Mouse (Mus musculus): Measurements from ENCODE around the gene BC016579. TPM values are rescaled to one million over a fixed set of nuclear protein-coding genes. Genes with fewer than 3 reads are reported as not detected.

BC016579 gene
- polyA plus RNA-seq, 1 experiment: 0.47 TPM

GRCm38 (mm10) chr16:45641301-45641700 lies 12.6 kb downstream of the BC016579 start:
- no peak for DNase-seq
- WGBS: 50% methylated on average over 3 of the region's 3 CpGs
- TF ChIP-seq POLR2A (IDR thresholded peaks at IDR 0.05; ENCODE audit: borderline replicate concordance, insufficient read depth, low read length) (no peak), CTCF (IDR thresholded peaks at IDR 0.05; ENCODE audit: borderline replicate concordance, insufficient read depth, low read depth, low read length) (no peak)

GRCm38 (mm10) chr16:45640070-45640762 lies 13.7 kb downstream of the BC016579 start:
- no peak overlapping the region for H3K4me3 ChIP-seq (replicated peaks; ENCODE audit: insufficient read depth, low read depth, low read length)
- no peaks in the 10 kb centered on the region; the same call in 1 of the 2 replicates for H3K4me1 ChIP-seq (ENCODE audit: control insufficient read depth, insufficient read depth, low read length)
- no peaks in the 10 kb centered on the region for H3K27me3 ChIP-seq (ENCODE audit: control insufficient read depth, insufficient read depth, low read length)
- 86% methylated on average over 10 of the region's 10 CpGs for WGBS
- no peak overlapping the region for H3K27ac ChIP-seq (ENCODE audit: insufficient read depth, low read length)
- no peak for DNase-seq
- no peak for TF ChIP-seq CTCF (IDR thresholded peaks at IDR 0.05; ENCODE audit: borderline replicate concordance, insufficient read depth, low read depth, low read length)

More at GRCm38 (mm10) chr16:45641301-45641700, 12.6 kb downstream of the BC016579 start:
- Histone ChIP-seq H3K4me1 (ENCODE audit: control insufficient read depth, insufficient read depth, low read length) (no peaks in the 10 kb centered on the region; the same call in 1 of the 2 replicates), H3K27ac (ENCODE audit: insufficient read depth, low read length) (no peak overlapping the region), H3K27me3 (ENCODE audit: control insufficient read depth, insufficient read depth, low read length) (no peaks in the 10 kb centered on the region), H3K4me3 (replicated peaks; ENCODE audit: insufficient read depth, low read depth, low read length) (no peak overlapping the region)

- TF ChIP-seq POLR2A (IDR thresholded peaks at IDR 0.05; ENCODE audit: borderline replicate concordance, insufficient read depth, low read length): no peak
- TF ChIP-seq CTCF (IDR thresholded peaks at IDR 0.05; ENCODE audit: borderline replicate concordance, insufficient read depth, low read depth, low read length): no peak
- H3K4me3 ChIP-seq (replicated peaks; ENCODE audit: insufficient read depth, low read depth, low read length): no peak overlapping the region
- no peak for DNase-seq
- H3K4me1 ChIP-seq (ENCODE audit: control insufficient read depth, insufficient read depth, low read length): no peaks in the 10 kb centered on the region
- no peaks in the 10 kb centered on the region for H3K27me3 ChIP-seq (ENCODE audit: control insufficient read depth, insufficient read depth, low read length)
- WGBS: 88% methylated on average over 2 of the region's 2 CpGs
- H3K27ac ChIP-seq (ENCODE audit: insufficient read depth, low read length): no peak overlapping the region
These were observed 18.0 kb downstream of the BC016579 start for GRCm38 (mm10) chr16:45635826-45636225.

- no peak overlapping the region for H3K4me3 ChIP-seq (replicated peaks; ENCODE audit: insufficient read depth, low read depth, low read length)
- H3K27ac ChIP-seq (ENCODE audit: insufficient read depth, low read length): no peak overlapping the region
- no peaks in the 10 kb centered on the region for H3K4me1 ChIP-seq (ENCODE audit: control insufficient read depth, insufficient read depth, low read length)
- 85% methylated on average over 4 of the region's 4 CpGs for WGBS
- DNase-seq: no peak
- H3K27me3 ChIP-seq (ENCODE audit: control insufficient read depth, insufficient read depth, low read length): no peaks in the 10 kb centered on the region
- TF ChIP-seq POLR2A (IDR thresholded peaks at IDR 0.05; ENCODE audit: borderline replicate concordance, insufficient read depth, low read length) (no peak), CTCF (IDR thresholded peaks at IDR 0.05; ENCODE audit: borderline replicate concordance, insufficient read depth, low read depth, low read length) (no peak)
These were observed 21.4 kb downstream of the BC016579 start for GRCm38 (mm10) chr16:45632420-45632819.

GRCm38 (mm10) chr16:45630347-45630960 lies 23.4 kb downstream of the BC016579 start:
- Histone ChIP-seq H3K27me3 (ENCODE audit: control insufficient read depth, insufficient read depth, low read length) (no peaks in the 10 kb centered on the region), H3K4me3 (replicated peaks; ENCODE audit: insufficient read depth, low read depth, low read length) (no peak overlapping the region), H3K27ac (ENCODE audit: insufficient read depth, low read length) (no peak overlapping the region), H3K4me1 (ENCODE audit: control insufficient read depth, insufficient read depth, low read length) (no peaks in the 10 kb centered on the region)
- WGBS: 59% methylated on average over 5 of the region's 5 CpGs
- peak; percentile 82 for TF ChIP-seq CTCF (IDR thresholded peaks at IDR 0.05; ENCODE audit: borderline replicate concordance, insufficient read depth, low read depth, low read length)
- no peak for TF ChIP-seq POLR2A (IDR thresholded peaks at IDR 0.05; ENCODE audit: borderline replicate concordance, insufficient read depth, low read length)
- DNase-seq: peak; percentile 66 to 69

GRCm38 (mm10) chr16:45629497-45630105 lies 24.3 kb downstream of the BC016579 start:
- TF ChIP-seq CTCF (IDR thresholded peaks at IDR 0.05; ENCODE audit: borderline replicate concordance, insufficient read depth, low read depth, low read length) (no peak), POLR2A (IDR thresholded peaks at IDR 0.05; ENCODE audit: borderline replicate concordance, insufficient read depth, low read length) (no peak)
- 26% methylated on average over 8 of the region's 8 CpGs for WGBS
- Histone ChIP-seq H3K27me3 (ENCODE audit: control insufficient read depth, insufficient read depth, low read length) (no peaks in the 10 kb centered on the region), H3K4me1 (ENCODE audit: control insufficient read depth, insufficient read depth, low read length) (no peaks in the 10 kb centered on the region), H3K27ac (ENCODE audit: insufficient read depth, low read length) (no peak overlapping the region), H3K4me3 (replicated peaks; ENCODE audit: insufficient read depth, low read depth, low read length) (no peak overlapping the region)
- peak; percentile 23 to 45 for DNase-seq

GRCm38 (mm10) chr16:45625342-45625741 lies 28.5 kb downstream of the BC016579 start:
- no peak overlapping the region for H3K27ac ChIP-seq (ENCODE audit: insufficient read depth, low read length)
- no peak overlapping the region for H3K4me3 ChIP-seq (replicated peaks; ENCODE audit: insufficient read depth, low read depth, low read length)
- H3K27me3 ChIP-seq (ENCODE audit: control insufficient read depth, insufficient read depth, low read length): no peaks in the 10 kb centered on the region
- no peak for DNase-seq
- TF ChIP-seq CTCF (IDR thresholded peaks at IDR 0.05; ENCODE audit: borderline replicate concordance, insufficient read depth, low read depth, low read length) (no peak), POLR2A (IDR thresholded peaks at IDR 0.05; ENCODE audit: borderline replicate concordance, insufficient read depth, low read length) (no peak)
- H3K4me1 ChIP-seq (ENCODE audit: control insufficient read depth, insufficient read depth, low read length): no peaks in the 10 kb centered on the region
- 76% methylated on average over 2 of the region's 2 CpGs for WGBS

Data from cerebellum, adult 2 months (tissue).